ENCODE assay signal across 9 mouse cellular contexts in genomic region chr5:88583271-88584031, GRCm38 (mm10). TPM values are rescaled to one million over a fixed set of nuclear protein-coding genes. Genes with fewer than 3 reads are reported as not detected.
DNase-seq lines count a peak whose midpoint lies in the region; ATAC-seq and TF ChIP-seq lines count a peak whose summit lies in the region.
"Had no signal": no experiment of that assay in that cellular context is flagged by ENCODE, and none has a peak within 500 bp of the region (broad histone marks: within the 10 kb centered on the region; RNA-seq: fewer than 3 reads in every experiment).

No protein-coding gene starts in this region.

- DNase-seq in cerebellum, adult 11 months, result peak; percentile 80
- DNase-seq in forebrain, embryonic 14.5 days (ENCODE audit: low spot score), result peak; percentile 98
- DNase-seq in left cerebral cortex, adult 2 months (ENCODE audit: extremely low spot score in 1 of 2, low spot score in 2 of 2), result peak; percentile 81 to 86
- no peak for DNase-seq in c-Kit-positive CD71-positive TER-119-positive erythroid progenitor cells, embryonic 14.5 days (ENCODE audit: low spot score)
- no peak for DNase-seq in thymus, postnatal 0 days (ENCODE audit: low spot score)

- H3K9me3 ChIP-seq in E14TG2a.4 (ENCODE audit: low read length), result no peaks in the 10 kb centered on the region
- H3K9me3 ChIP-seq in forebrain, embryonic 14.5 days (replicated peaks; ENCODE audit: control insufficient read depth, low read length), result no peaks in the 10 kb centered on the region
- H3K9me3 ChIP-seq in hindbrain, embryonic 16.5 days (ENCODE audit: control insufficient read depth, low read length), result no peaks in the 10 kb centered on the region
- H3K9me3 ChIP-seq: liver, embryonic 15.5 days had no signal

- H3K27me3 ChIP-seq in E14TG2a.4 (ENCODE audit: insufficient read depth, low read length), result no peaks in the 10 kb centered on the region
- H3K27me3 ChIP-seq in forebrain, embryonic 14.5 days (replicated peaks; ENCODE audit: control insufficient read depth, insufficient read depth, low read length), result no peaks in the 10 kb centered on the region
- no peaks in the 10 kb centered on the region for H3K27me3 ChIP-seq in hindbrain, embryonic 16.5 days (replicated peaks; ENCODE audit: control insufficient read depth, insufficient read depth, low read length)
- H3K27me3 ChIP-seq: liver, embryonic 15.5 days had no signal

- no peak for TF ChIP-seq CTCF in E14TG2a.4 (conservative IDR thresholded peaks at IDR 0.05; ENCODE audit: low read length)
- TF ChIP-seq CTCF in left cerebral cortex, adult 2 months (IDR thresholded peaks at IDR 0.05), result no peak
- TF ChIP-seq CTCF in olfactory bulb, adult 2 months (IDR thresholded peaks at IDR 0.05; ENCODE audit: insufficient read depth, low read depth, low read length), result no peak

- H3K9ac ChIP-seq in forebrain, embryonic 14.5 days (ENCODE audit: low read length), result peak overlapping the region; percentile 67
- H3K9ac ChIP-seq in hindbrain, embryonic 16.5 days (ENCODE audit: low read depth, low read length), result peak overlapping the region; percentile 76
- H3K9ac ChIP-seq: liver, embryonic 15.5 days had no signal

- peaks cover 66% of the 10 kb centered on the region for H3K4me1 ChIP-seq in E14TG2a.4 (replicated peaks; ENCODE audit: low read depth, low read length)
- peaks cover 31% of the 10 kb centered on the region for H3K4me1 ChIP-seq in forebrain, embryonic 14.5 days (ENCODE audit: control insufficient read depth, insufficient read depth, low read length)
- H3K4me1 ChIP-seq in hindbrain, embryonic 16.5 days (ENCODE audit: control insufficient read depth, insufficient read depth, low read depth, low read length), result peaks cover 31% of the 10 kb centered on the region
- H3K4me1 ChIP-seq in olfactory bulb, adult 2 months (ENCODE audit: control insufficient read depth, insufficient read depth, low read length), result peaks cover 11% of the 10 kb centered on the region

- H3K27ac ChIP-seq in forebrain, embryonic 14.5 days (ENCODE audit: low read depth, low read length), result peak overlapping the region; percentile 67; the same call in 1 of the 2 replicates
- peak overlapping the region; percentile 75 for H3K27ac ChIP-seq in hindbrain, embryonic 16.5 days (ENCODE audit: low read depth, low read length)
- H3K27ac ChIP-seq in left cerebral cortex, adult 2 months, result peak overlapping the region; percentile 95
- no peak overlapping the region for H3K27ac ChIP-seq in olfactory bulb, adult 2 months (ENCODE audit: insufficient read depth, low read depth, low read length)
- H3K27ac ChIP-seq: liver, embryonic 15.5 days had no signal

- H3K4me3 ChIP-seq in E14TG2a.4 (replicated peaks; ENCODE audit: low read length), result peak overlapping the region; percentile 73
- H3K4me3 ChIP-seq in forebrain, embryonic 14.5 days (ENCODE audit: low read depth, low read length), result peak overlapping the region; percentile 56
- peak overlapping the region; percentile 69 for H3K4me3 ChIP-seq in hindbrain, embryonic 16.5 days (ENCODE audit: low read length)
- peak overlapping the region; percentile 66 for H3K4me3 ChIP-seq in left cerebral cortex, adult 2 months
- H3K4me3 ChIP-seq in olfactory bulb, adult 2 months (ENCODE audit: insufficient read depth, low read depth, low read length), result peak overlapping the region; percentile 97
- H3K4me3 ChIP-seq: liver, embryonic 15.5 days had no signal

- 8% methylated on average over 9 of the region's 9 CpGs for WGBS in forebrain, embryonic 14.5 days
- WGBS in hindbrain, embryonic 16.5 days, result 16% methylated on average over 9 of the region's 9 CpGs
- 15% methylated on average over 9 of the region's 9 CpGs for WGBS in olfactory bulb, adult 2 months

- peak; percentile 47; the same call in 1 of the 2 replicates for TF ChIP-seq POLR2A in olfactory bulb, adult 2 months (IDR thresholded peaks at IDR 0.05; ENCODE audit: insufficient read depth, low read depth, low read length)

- peaks cover 15% of the 10 kb centered on the region for H3K36me3 ChIP-seq in E14TG2a.4 (ENCODE audit: insufficient read depth, low read length)
- 0 out of 2 replicates have a peak, but pooled peaks cover 4% of the 10 kb centered on the region for H3K36me3 ChIP-seq in forebrain, embryonic 14.5 days (ENCODE audit: control insufficient read depth, insufficient read depth, low read length)
- no peaks in the 10 kb centered on the region for H3K36me3 ChIP-seq in hindbrain, embryonic 16.5 days (ENCODE audit: control insufficient read depth, insufficient read depth, low read length)
- H3K36me3 ChIP-seq: liver, embryonic 15.5 days had no signal

- peak; percentile 97 for ATAC-seq in forebrain, embryonic 14.5 days
- ATAC-seq in hindbrain, embryonic 16.5 days, result peak; percentile 97

- peak overlapping the region; percentile 90 for H3K4me2 ChIP-seq in forebrain, embryonic 14.5 days (ENCODE audit: low read length)
- H3K4me2 ChIP-seq in hindbrain, embryonic 16.5 days (ENCODE audit: low read length), result peak overlapping the region; percentile 80
- H3K4me2 ChIP-seq: liver, embryonic 15.5 days had no signal

- intact Hi-C loops in left cerebral cortex, adult 2 months (cut with DNase I), result loop anchor here (1.0 kb wide), 1 partner anchor 18 kb away; the partner anchor contains the start of gene Rufy3

RNA-seq across cellular contexts. Expression of gene Rufy3, which starts 18.6 kb away (rescaled TPM):
- 155 and 210 TPM in 2 replicates for polyA plus RNA-seq in forebrain, embryonic 14.5 days (2014; fragmentation: Nextera tagmentation; extraction: Ambion mirVana)
- 247 and 253 TPM in 2 replicates for polyA plus RNA-seq in hindbrain, embryonic 16.5 days (2015; fragmentation: Nextera tagmentation; extraction: Ambion mirVana)
- 100 to 1,000 TPM; 175 to 181 TPM for total RNA-seq in left cerebral cortex, adult 2 months (2021)
- polyA plus RNA-seq in olfactory bulb, adult 2 months (2012; ENCODE audit: insufficient read depth, insufficient read length, low replicate concordance, missing spikeins), result 110 TPM in 1 of 2 replicates, not detected in the other
- 6.7 and 8.4 TPM in 2 replicates for polyA plus RNA-seq in thymus, postnatal 0 days (2015; fragmentation: Nextera tagmentation; extraction: Ambion mirVana)

RNA-seq across cellular contexts. Expression of gene Utp3, which starts 29.2 kb away (rescaled TPM):
- polyA plus RNA-seq in forebrain, embryonic 14.5 days (2014; fragmentation: Nextera tagmentation; extraction: Ambion mirVana), result 32.8 and 46.5 TPM in 2 replicates
- 47.6 and 48.3 TPM in 2 replicates for polyA plus RNA-seq in hindbrain, embryonic 16.5 days (2015; fragmentation: Nextera tagmentation; extraction: Ambion mirVana)
- total RNA-seq in left cerebral cortex, adult 2 months (2021), result 10 to 100 TPM; 25.8 to 31.5 TPM
- polyA plus RNA-seq in olfactory bulb, adult 2 months (2012; ENCODE audit: insufficient read depth, insufficient read length, low replicate concordance, missing spikeins), result not detected in 2 replicates
- polyA plus RNA-seq in thymus, postnatal 0 days (2015; fragmentation: Nextera tagmentation; extraction: Ambion mirVana), result 76.9 and 85.8 TPM in 2 replicates

RNA-seq across cellular contexts. Expression of gene Jchain, which starts 55.8 kb away (rescaled TPM):
- polyA plus RNA-seq in forebrain, embryonic 14.5 days (2014; fragmentation: Nextera tagmentation; extraction: Ambion mirVana), result 0.17 TPM in 1 of 2 replicates, not detected in the other
- polyA plus RNA-seq in hindbrain, embryonic 16.5 days (2015; fragmentation: Nextera tagmentation; extraction: Ambion mirVana), result 0.14 and 0.40 TPM in 2 replicates
- total RNA-seq in left cerebral cortex, adult 2 months (2021), result under 1 TPM; 0.47 to 0.66 TPM
- polyA plus RNA-seq in olfactory bulb, adult 2 months (2012; ENCODE audit: insufficient read depth, insufficient read length, low replicate concordance, missing spikeins), result not detected in 2 replicates
- polyA plus RNA-seq in thymus, postnatal 0 days (2015; fragmentation: Nextera tagmentation; extraction: Ambion mirVana), result 0.42 and 0.44 TPM in 2 replicates

Comparison
In these comparisons a context has a peak if more than half of its experiments do, and no peak if none do; other contexts are left out.
1. DNase-seq: peak in cerebellum, adult 11 months (single experiment), forebrain, embryonic 14.5 days (single experiment) and left cerebral cortex, adult 2 months (2 of 2); none in c-Kit-positive CD71-positive TER-119-positive erythroid progenitor cells, embryonic 14.5 days (single experiment) and thymus, postnatal 0 days (single experiment).
2. RNA of gene Utp3, which starts 29.2 kb away (polyA plus RNA-seq): 76.9 to 85.8 TPM in thymus, postnatal 0 days, 47.6 to 48.3 TPM in hindbrain, embryonic 16.5 days and 32.8 to 46.5 TPM in forebrain, embryonic 14.5 days; not detected in olfactory bulb, adult 2 months; every median in the first group is over 10 times any median in the second.
3. Peak in every context shown above with its lines, with median percentiles within 50 percentile points of each other: H3K4me3 ChIP-seq.